Mouse (Mus musculus) c-Kit-positive CD71-positive TER-119-positive erythroid progenitor cells, embryonic 14.5 days (primary cell): ENCODE results near the gene Hist1h4a.
A peak's percentile ranks its signal among the peaks of the same experiment; 100 is the strongest.
"Not testable (repeated sequence)": the region's sequence is repeated elsewhere in the genome, so short reads cannot be mapped to it uniquely, and the experiment has no call there.

ENCODE experiments used
- DNase-seq: peaks from one replicate; pipeline ENCODE4 v3.0.0-alpha.2; 2013; ENCODE audit warnings: low spot score

Gene Hist1h4a

GRCm38 (mm10) chr13:23740910-23741309, 20.1 kb downstream of the Hist1h4a start:
- DNase-seq: peak; percentile 47

- no peak for DNase-seq
These were observed 20.7 kb downstream of the Hist1h4a start for GRCm38 (mm10) chr13:23740256-23740840.

GRCm38 (mm10) chr13:23739922-23740252, 21.1 kb downstream of the Hist1h4a start:
- no peak for DNase-seq

GRCm38 (mm10) chr13:23739069-23739921, 21.7 kb downstream of the Hist1h4a start:
- peak; percentile 93 for DNase-seq

GRCm38 (mm10) chr13:23738677-23739068, 22.4 kb downstream of the Hist1h4a start, which contains the start of gene Hist1h1c:
Hist1h1c (plus strand) TSS chr13:23738808.
- DNase-seq: peak; percentile 95

GRCm38 (mm10) chr13:23738041-23738440, 23.0 kb downstream of the Hist1h4a start:
- DNase-seq: peak; percentile 54

GRCm38 (mm10) chr13:23737091-23737490, 23.9 kb downstream of the Hist1h4a start:
- no peak for DNase-seq

- peak; percentile 38 for DNase-seq
These were observed 28.8 kb downstream of the Hist1h4a start for GRCm38 (mm10) chr13:23732156-23732804.

- DNase-seq: no peak
These were observed 30.6 kb downstream of the Hist1h4a start for GRCm38 (mm10) chr13:23730479-23730878.

- no peak for DNase-seq
These were observed 31.3 kb downstream of the Hist1h4a start for GRCm38 (mm10) chr13:23729706-23730105.

- no peak for DNase-seq
These were observed 31.9 kb downstream of the Hist1h4a start for GRCm38 (mm10) chr13:23729192-23729525.

- no peak for DNase-seq
These were observed 32.4 kb downstream of the Hist1h4a start for GRCm38 (mm10) chr13:23728472-23729191.

- no peak for DNase-seq
These were observed 35.8 kb downstream of the Hist1h4a start for GRCm38 (mm10) chr13:23725213-23725612.

- no peak for DNase-seq
These were observed 36.8 kb downstream of the Hist1h4a start for GRCm38 (mm10) chr13:23724239-23724638.

- not testable (repeated sequence) for DNase-seq
These were observed 43.3 kb downstream of the Hist1h4a start for GRCm38 (mm10) chr13:23717593-23718245.

- DNase-seq: no peak
These were observed 43.9 kb downstream of the Hist1h4a start for GRCm38 (mm10) chr13:23717176-23717575.

- DNase-seq: no peak
These were observed 44.6 kb downstream of the Hist1h4a start for GRCm38 (mm10) chr13:23716261-23717042.
